Comparison of ENCODE assay signal across 7 mouse cellular contexts in the genomic region with DNA sequence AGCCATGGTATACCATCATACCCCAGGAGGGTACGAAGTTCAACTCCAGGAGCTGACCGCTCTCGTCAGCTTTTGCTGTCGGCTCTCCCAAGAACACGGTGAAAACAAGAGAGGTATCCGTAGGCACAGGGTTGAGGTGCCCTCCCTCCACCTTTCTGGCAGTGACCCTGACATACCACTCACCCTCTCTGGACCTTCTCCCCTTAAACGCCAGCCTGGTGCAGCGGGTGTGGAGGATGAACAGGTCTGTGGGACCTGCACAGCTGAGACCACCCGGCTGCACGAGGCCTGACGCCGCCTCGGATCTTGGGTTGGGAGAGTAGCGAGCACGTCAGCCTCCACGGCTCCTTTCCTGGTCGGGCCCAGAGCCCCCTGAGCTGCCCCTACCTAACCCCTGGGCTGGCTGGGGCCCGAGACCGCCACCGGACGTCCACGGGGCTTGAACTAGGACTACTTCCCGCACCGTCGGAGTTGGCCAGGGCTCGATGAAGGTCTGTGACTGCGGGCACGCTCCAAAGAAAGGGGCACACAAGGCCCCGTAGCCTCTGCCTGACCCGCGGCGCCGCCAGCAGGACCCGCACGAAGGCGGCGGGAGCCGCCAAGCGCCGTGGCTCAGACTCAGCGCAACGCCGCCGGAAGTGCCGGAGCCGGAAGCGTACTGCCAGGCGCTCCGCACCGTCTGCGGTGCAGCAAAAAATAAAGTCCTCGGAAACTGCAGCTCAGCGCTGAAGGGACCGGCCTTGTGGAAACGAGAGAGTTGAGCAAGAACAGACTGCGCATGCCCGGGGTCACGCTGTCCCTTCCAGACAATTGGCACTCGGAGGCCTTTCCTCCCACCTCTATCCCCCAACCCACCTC. TPM values are rescaled to one million over a fixed set of nuclear protein-coding genes. Genes with fewer than 3 reads are reported as not detected.
DNase-seq lines count a peak whose midpoint lies in the region; ATAC-seq lines count a peak whose summit lies in the region.

A gene (minus strand): TSS at position 648 of the 858 bp plus-strand sequence.

- peak; percentile 98 for DNase-seq in adrenal gland, postnatal 14 days
- DNase-seq in embryonic facial prominence, embryonic 11.5 days (ENCODE audit: low spot score): peak; percentile 96
- DNase-seq in heart, adult 11 months: peak; percentile 99
- DNase-seq in kidney, adult 18-20 months: peak; percentile 98
- DNase-seq in limb, embryonic 11.5 days (ENCODE audit: low spot score): peak; percentile 100
- DNase-seq in midbrain, embryonic 14.5 days: peak; percentile 98
- peak; percentile 92 to 97 for DNase-seq in spleen, adult 18-20 months

- no peaks in the 10 kb centered on the region for H3K27me3 ChIP-seq in embryonic facial prominence, embryonic 11.5 days (ENCODE audit: control insufficient read depth, insufficient read depth, low read length)
- no peaks in the 10 kb centered on the region for H3K27me3 ChIP-seq in limb, embryonic 11.5 days (ENCODE audit: control insufficient read depth, insufficient read depth, low read length)
- H3K27me3 ChIP-seq in midbrain, embryonic 14.5 days (ENCODE audit: control insufficient read depth, insufficient read depth, low read length): no peaks in the 10 kb centered on the region

- 3% methylated on average over 59 of the region's 59 CpGs for WGBS in embryonic facial prominence, embryonic 11.5 days
- WGBS in limb, embryonic 11.5 days: 2% methylated on average over 59 of the region's 59 CpGs
- 2% methylated on average over 59 of the region's 59 CpGs for WGBS in midbrain, embryonic 14.5 days

- peak within 1 kb of the TSS; percentile 99 for H3K4me3 ChIP-seq in embryonic facial prominence, embryonic 11.5 days (ENCODE audit: low read depth, low read length)
- peak within 1 kb of the TSS; percentile 98 for H3K4me3 ChIP-seq in limb, embryonic 11.5 days (ENCODE audit: low read depth, low read length)
- H3K4me3 ChIP-seq in midbrain, embryonic 14.5 days (replicated peaks; ENCODE audit: low read depth, low read length): peak within 1 kb of the TSS; percentile 92

- peak within 1 kb of the TSS; percentile 28; the same call in 1 of the 2 replicates for H3K27ac ChIP-seq in embryonic facial prominence, embryonic 11.5 days (replicated peaks; ENCODE audit: low read depth, low read length)
- H3K27ac ChIP-seq in limb, embryonic 11.5 days (replicated peaks; ENCODE audit: low read depth, low read length): peak within 1 kb of the TSS; percentile 57; the same call in 1 of the 2 replicates
- H3K27ac ChIP-seq in midbrain, embryonic 14.5 days (replicated peaks; ENCODE audit: low read depth, low read length): peak within 1 kb of the TSS; percentile 86

- H3K9ac ChIP-seq in embryonic facial prominence, embryonic 11.5 days (replicated peaks; ENCODE audit: low read length): peak within 1 kb of the TSS; percentile 94
- peak within 1 kb of the TSS; percentile 90 for H3K9ac ChIP-seq in limb, embryonic 11.5 days (ENCODE audit: low read length)
- H3K9ac ChIP-seq in midbrain, embryonic 14.5 days (replicated peaks; ENCODE audit: low read length): peak within 1 kb of the TSS; percentile 89

- H3K9me3 ChIP-seq in embryonic facial prominence, embryonic 11.5 days (replicated peaks; ENCODE audit: control insufficient read depth, low read length): no peaks in the 10 kb centered on the region
- H3K9me3 ChIP-seq in limb, embryonic 11.5 days (ENCODE audit: control insufficient read depth, low read length): no peaks in the 10 kb centered on the region
- no peaks in the 10 kb centered on the region for H3K9me3 ChIP-seq in midbrain, embryonic 14.5 days (ENCODE audit: control insufficient read depth, low read length)

- H3K36me3 ChIP-seq in embryonic facial prominence, embryonic 11.5 days (replicated peaks; ENCODE audit: control insufficient read depth, insufficient read depth, low read depth, low read length): peaks cover 5% of the 10 kb centered on the region
- peaks cover 15% of the 10 kb centered on the region; the same call in 1 of the 2 replicates for H3K36me3 ChIP-seq in limb, embryonic 11.5 days (ENCODE audit: control insufficient read depth, insufficient read depth, low read length)
- peaks cover 29% of the 10 kb centered on the region for H3K36me3 ChIP-seq in midbrain, embryonic 14.5 days (ENCODE audit: control insufficient read depth, insufficient read depth, low read length)

- no peaks in the 10 kb centered on the region; the same call in 1 of the 2 replicates for H3K4me1 ChIP-seq in embryonic facial prominence, embryonic 11.5 days (ENCODE audit: control insufficient read depth, insufficient read depth, low read length)
- peaks cover 7% of the 10 kb centered on the region for H3K4me1 ChIP-seq in limb, embryonic 11.5 days (ENCODE audit: control insufficient read depth, insufficient read depth, low read length)
- H3K4me1 ChIP-seq in midbrain, embryonic 14.5 days (ENCODE audit: control insufficient read depth, insufficient read depth, low read length): peaks cover 12% of the 10 kb centered on the region

- ATAC-seq in embryonic facial prominence, embryonic 11.5 days (replicated peaks; ENCODE audit: insufficient number of reproducible peaks, low FRiP score, low TSS enrichment, low read depth): peak; percentile 84
- ATAC-seq in limb, embryonic 11.5 days (ENCODE audit: insufficient number of reproducible peaks, low FRiP score, low TSS enrichment, low read depth): peak; percentile 71
- ATAC-seq in midbrain, embryonic 14.5 days (ENCODE audit: low FRiP score, low TSS enrichment): peak; percentile 88

- H3K4me2 ChIP-seq in embryonic facial prominence, embryonic 11.5 days (ENCODE audit: low read depth, low read length): peak within 1 kb of the TSS; percentile 95
- peak within 1 kb of the TSS; percentile 90 for H3K4me2 ChIP-seq in limb, embryonic 11.5 days (ENCODE audit: low read depth, severe bottlenecking)
- peak within 1 kb of the TSS; percentile 91 for H3K4me2 ChIP-seq in midbrain, embryonic 14.5 days (ENCODE audit: low read length)

RNA-seq across cellular contexts. Expression of the gene that starts here (rescaled TPM):
- 64.5 and 70.5 TPM in 2 replicates for total RNA-seq in adrenal gland, postnatal 14 days (2021)
- 72.4 and 72.8 TPM in 2 replicates for polyA plus RNA-seq in embryonic facial prominence, embryonic 11.5 days (2014; fragmentation: Nextera tagmentation; extraction: Ambion mirVana)
- 87.4 and 95.9 TPM in 2 replicates for polyA plus RNA-seq in limb, embryonic 11.5 days (2014; fragmentation: Nextera tagmentation; extraction: Ambion mirVana)
- polyA plus RNA-seq in midbrain, embryonic 14.5 days (2014; fragmentation: Nextera tagmentation; extraction: Ambion mirVana): 39.4 and 48.0 TPM in 2 replicates

Comparison
In these comparisons a context has a peak if more than half of its experiments do, and no peak if none do; other contexts are left out.
1. Peak in every context shown above with its lines: DNase-seq, ATAC-seq, H3K4me3 ChIP-seq and H3K27ac ChIP-seq.
2. H3K27ac ChIP-seq: peak in every context shown above with its lines; median percentile 86 in midbrain, embryonic 14.5 days; 57 in limb, embryonic 11.5 days; 28 in embryonic facial prominence, embryonic 11.5 days.